Mouse (Mus musculus) adrenal gland, postnatal 0 days (tissue): ENCODE data around the gene Nebl. TPM values are rescaled to one million over a fixed set of nuclear protein-coding genes. Genes with fewer than 3 reads are reported as not detected.

Experiments used
- microRNA-seq: library from miRNA; unstranded; fragments of <30 nt; microRNA quantifications from one replicate; pipeline ENCODE4, GENCODE M21; 2016; ENCODE audit warnings: borderline replicate concordance; ENCODE audit not compliant: insufficient number of aligned reads
- polyA plus RNA-seq: library from polyadenylated mRNA; unstranded; fragments of >200 nt; fragmentation: Nextera tagmentation; extraction: Ambion mirVana; gene quantifications from 2 replicates; pipeline ENCODE4 v1.2.1, GENCODE M21; 2015

Nebl gene
- 1.6 TPM in 2 replicates for polyA plus RNA-seq

DNA sequence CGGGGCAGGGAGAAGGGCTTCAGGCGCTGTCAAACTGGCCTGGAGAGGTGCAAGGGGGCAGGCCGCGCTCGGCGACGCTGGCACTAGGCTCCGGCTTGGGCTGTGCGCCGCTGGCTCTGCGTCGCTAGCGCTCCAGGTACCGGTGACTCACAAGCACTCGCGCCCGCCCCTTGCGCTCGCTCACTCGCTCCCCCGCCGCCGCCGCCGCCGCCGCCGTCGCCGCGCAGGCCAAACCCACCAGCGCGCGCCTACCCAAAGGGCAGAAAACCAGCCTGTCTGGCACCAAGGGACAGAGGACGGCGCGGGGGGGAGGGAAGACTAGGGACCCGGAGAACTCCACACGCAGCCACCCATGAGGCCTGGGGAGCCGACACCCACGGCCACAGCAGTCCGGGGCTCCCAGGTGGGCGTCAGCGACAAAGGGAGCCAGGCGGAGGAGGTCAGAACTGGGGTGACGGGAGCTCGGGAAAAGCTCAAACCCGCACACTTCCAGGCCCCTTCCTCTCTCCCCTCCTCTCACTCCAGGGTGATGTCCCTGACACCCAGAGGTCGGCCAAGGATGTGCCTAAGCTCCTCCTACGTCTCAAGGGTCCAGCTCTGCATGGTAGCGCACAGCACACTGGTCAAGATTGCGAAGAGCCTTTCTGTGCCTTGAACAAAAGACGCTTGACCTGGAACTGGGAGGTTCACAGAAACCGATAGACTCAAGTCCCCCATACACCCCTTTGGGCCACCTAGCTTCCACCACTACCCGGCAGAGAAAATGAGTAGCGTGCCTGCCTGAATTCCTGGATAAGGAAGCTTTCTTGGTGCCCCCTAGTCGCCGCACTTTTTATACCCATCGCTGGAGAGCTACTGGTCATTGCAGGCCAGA, at the start of gene Nebl:
Gene Nebl (minus strand): TSS at position 508 of the 874 bp plus-strand sequence.

Small RNAs within 50 kb of the gene (microRNA-seq; reads per million reads assigned to microRNA genes)
- gene Mir6419, result not detected
